Mouse (Mus musculus) macrophage (primary cell): ENCODE data around the gene Taf1. TPM values are rescaled to one million over a fixed set of nuclear protein-coding genes. Genes with fewer than 3 reads are reported as not detected.

Experiments
- H3K27ac ChIP-seq: fragments of 350-480 bp; formaldehyde crosslinking; 2 replicates; pipeline ENCODE4 v1.9.0; 2021
- H3K36me3 ChIP-seq: fragments of 350-480 bp; formaldehyde crosslinking; 2 replicates; pipeline ENCODE4 v1.9.0; 2021; ENCODE audit errors: inconsistent target
- H3K4me3 ChIP-seq: fragments of 350-480 bp; formaldehyde crosslinking; 2 replicates; pipeline ENCODE4 v1.9.0; 2021; ENCODE audit errors: inconsistent target
- H3K79me2 ChIP-seq: fragments of 350-480 bp; formaldehyde crosslinking; 2 replicates; pipeline ENCODE4 v1.9.0; 2021; ENCODE audit errors: inconsistent target
- WGBS: methylation state at CpG from one replicate; pipeline ENCODE4 v1.1.7; 2026; ENCODE audit warnings: inconsistent platforms; ENCODE audit not compliant: missing documents; 5-methylcytosine and 5-hydroxymethylcytosine counted together
- polyA plus RNA-seq: library from polyadenylated mRNA; stranded (reverse); fragments of 250-400 nt; gene quantifications from 3 replicates; pipeline ENCODE4 v1.2.4, GENCODE M21; 2018; ENCODE audit warnings: inconsistent platforms

Gene Taf1
- polyA plus RNA-seq, 1 experiment from 2014 or later: 23.8 TPM

DNA sequence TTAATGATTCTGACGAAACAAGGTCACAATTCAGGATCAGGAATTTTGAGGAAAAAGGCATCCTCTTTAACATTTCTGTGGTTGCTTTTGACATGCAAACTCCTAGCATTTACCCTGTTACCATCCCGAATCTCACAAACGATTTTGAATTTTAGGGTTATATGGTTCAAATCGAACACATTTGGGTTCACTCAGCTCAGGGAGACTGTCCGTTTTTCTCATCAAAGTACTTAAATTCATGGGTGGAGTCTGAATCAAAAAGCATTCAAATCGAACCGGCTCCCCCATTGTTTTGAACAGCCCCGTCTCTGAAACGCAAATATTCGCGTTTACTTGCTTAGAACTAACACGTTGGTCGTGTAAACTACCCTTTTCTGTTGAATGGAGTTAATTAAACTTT lies 106.8 kb downstream of the Taf1 start:
- Histone ChIP-seq H3K4me3 (peak overlapping the region; percentile 79), H3K27ac (peak overlapping the region; percentile 89), H3K36me3 (0 out of 2 replicates have a peak, but pooled peaks cover 5% of the 10 kb centered on the region), H3K79me2 (peaks cover 44% of the 10 kb centered on the region)
- WGBS: 13% methylated on average over 13 of the region's 13 CpGs

DNA sequence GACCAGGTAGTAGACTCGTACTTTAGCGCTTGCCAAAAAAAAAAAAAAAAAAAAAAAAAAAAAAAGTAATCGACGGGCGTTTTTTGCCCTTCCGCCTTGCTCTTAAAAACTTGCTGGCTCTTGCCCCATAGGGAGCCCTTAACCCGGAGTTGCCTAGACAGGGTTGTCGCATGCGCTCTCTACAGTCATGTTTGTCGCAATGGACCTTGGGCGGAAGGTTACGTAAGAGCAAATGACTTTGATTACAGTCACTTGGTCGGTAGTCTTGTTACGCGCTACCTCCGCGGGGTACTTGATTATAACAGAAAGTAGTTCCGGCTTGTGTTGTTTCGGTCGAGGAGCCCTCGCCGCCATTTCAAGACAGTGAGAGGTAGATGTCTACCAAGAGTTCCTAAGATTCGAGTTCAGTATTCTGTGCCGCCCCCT lies 107.2 kb downstream of the Taf1 start, which contains the start of gene Ogt:
Gene Ogt, plus strand, starts transcription at position 320 of the 426 bp plus-strand sequence.
- WGBS: 16% methylated on average over 20 of the region's 24 CpGs
- H3K36me3 ChIP-seq: 0 out of 2 replicates have a peak, but pooled peaks cover 5% of the 10 kb centered on the region
- peak within 1 kb of the TSS; percentile 89 for H3K27ac ChIP-seq
- H3K4me3 ChIP-seq: peak within 1 kb of the TSS; percentile 79
- peaks cover 49% of the 10 kb centered on the region for H3K79me2 ChIP-seq

DNA sequence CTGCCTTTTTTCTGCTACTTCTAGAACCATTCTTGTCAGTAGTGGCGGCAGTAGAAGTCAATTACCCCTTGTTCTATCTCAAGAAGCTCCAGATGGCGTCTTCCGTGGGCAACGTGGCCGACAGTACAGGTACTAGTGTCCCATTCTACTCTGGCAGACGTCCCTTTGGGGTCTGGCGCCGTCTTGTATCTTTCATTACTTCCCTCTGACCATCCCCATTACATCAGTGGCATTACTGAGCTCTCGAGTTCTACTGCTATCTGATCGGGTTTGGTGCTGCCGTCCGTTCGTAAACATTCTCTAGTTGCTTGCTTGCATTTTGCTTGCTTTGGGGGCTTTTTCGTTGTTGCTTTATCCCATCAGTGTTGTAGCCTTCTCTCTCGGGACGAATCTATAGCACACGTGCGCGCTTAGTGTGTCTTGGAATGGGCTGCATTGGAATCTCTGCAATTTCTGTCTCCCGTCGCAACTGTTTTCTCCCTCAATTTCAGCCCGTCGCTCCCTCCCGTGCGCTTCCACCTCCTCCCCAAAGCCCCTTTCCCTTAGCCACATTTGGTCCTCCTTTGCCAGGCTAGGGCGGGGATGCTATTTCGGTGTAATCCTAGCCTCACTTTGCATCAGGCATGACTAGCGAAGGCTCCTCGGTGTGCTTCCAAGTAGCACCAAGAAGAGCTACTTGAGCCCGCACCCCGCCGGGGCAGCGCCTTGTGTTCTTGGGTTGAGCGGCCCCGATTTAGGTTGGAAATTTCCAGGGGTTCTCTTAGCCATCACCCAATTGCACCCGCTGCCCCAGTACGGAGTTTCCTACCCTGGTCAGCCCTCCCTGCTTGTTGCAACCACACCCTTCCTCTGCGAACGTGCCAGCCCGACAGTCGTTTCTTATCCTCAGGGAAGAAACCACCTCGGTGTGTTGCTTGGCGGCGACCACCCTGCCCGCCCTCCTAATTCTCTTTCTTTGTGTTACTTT lies 107.9 kb downstream of the Taf1 start:
- Histone ChIP-seq H3K79me2 (peaks cover 56% of the 10 kb centered on the region), H3K27ac (peak overlapping the region; percentile 89), H3K4me3 (peak overlapping the region; percentile 79), H3K36me3 (0 out of 2 replicates have a peak, but pooled peaks cover 5% of the 10 kb centered on the region)
- 24% methylated on average over 35 of the region's 45 CpGs for WGBS

DNA sequence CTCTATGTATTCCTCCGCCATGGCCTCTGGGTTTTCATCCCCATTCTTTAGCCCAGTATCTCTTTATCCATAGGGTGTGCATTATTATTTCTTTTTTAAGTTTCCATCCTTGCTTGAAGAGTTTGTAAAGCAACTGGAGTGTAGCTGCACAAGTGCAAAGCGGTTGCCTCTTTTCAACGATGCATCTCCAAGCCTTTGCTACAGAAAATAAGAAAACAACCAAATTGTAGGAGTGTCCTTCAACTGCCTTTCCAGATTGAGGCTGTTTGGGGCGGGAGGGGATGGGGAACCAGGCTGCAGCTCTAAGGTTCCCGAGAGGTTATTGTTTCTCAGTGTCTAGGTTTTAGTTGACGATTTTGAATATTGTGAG lies 108.6 kb downstream of the Taf1 start:
- Histone ChIP-seq H3K79me2 (peaks cover 63% of the 10 kb centered on the region), H3K36me3 (0 out of 2 replicates have a peak, but pooled peaks cover 5% of the 10 kb centered on the region), H3K27ac (peak overlapping the region; percentile 89), H3K4me3 (peak overlapping the region; percentile 79)
- 13% methylated on average over 5 of the region's 6 CpGs for WGBS

DNA sequence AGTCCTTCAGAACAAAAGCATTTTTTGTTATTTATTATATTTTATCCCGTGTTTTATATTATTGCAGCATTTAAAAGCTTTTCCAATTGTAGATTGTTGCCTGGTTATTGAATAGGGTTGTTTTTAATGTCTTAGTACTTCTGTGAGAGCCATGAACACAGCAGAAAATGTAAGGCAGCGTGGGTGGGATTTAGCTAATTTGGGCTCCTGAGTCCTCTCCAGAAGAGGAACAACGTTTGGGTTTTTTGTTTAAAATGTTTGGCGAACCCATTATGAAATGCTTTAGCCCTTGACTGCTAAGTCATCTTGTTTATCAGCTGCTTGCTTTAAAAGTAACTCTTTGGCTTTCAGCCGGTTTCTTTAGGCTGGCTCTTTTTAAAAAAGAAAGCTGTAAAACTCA lies 109.6 kb downstream of the Taf1 start:
- Histone ChIP-seq H3K4me3 (peak overlapping the region; percentile 79), H3K27ac (peak overlapping the region; percentile 89), H3K36me3 (0 out of 2 replicates have a peak, but pooled peaks cover 5% of the 10 kb centered on the region), H3K79me2 (peaks cover 72% of the 10 kb centered on the region)
- WGBS: 24% methylated on average over 4 of the region's 5 CpGs

DNA sequence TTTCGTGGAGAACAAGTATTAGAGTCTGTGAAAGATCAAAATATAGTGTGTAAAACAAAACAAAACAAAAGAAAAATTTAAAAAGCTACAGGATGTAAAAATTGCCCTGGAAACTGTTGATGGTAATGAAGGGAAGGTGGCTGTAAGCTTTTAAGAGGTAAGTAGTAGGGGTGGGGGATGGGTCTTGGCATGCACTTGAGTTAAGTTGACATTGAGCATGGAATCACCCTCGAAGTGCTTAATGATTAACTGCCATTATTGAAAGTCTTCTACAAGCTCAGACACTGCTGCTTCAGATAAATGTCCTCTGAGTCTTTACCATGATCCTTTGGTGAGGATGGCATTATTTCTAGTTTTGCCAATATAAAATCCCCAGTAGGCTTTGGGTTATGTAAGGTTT lies 112.8 kb downstream of the Taf1 start:
- Histone ChIP-seq H3K4me3 (no peak overlapping the region), H3K36me3 (0 out of 2 replicates have a peak, but pooled peaks cover 5% of the 10 kb centered on the region), H3K79me2 (peaks cover 98% of the 10 kb centered on the region), H3K27ac (no peak overlapping the region)
- 80% methylated on average over 2 of the region's 2 CpGs for WGBS

DNA sequence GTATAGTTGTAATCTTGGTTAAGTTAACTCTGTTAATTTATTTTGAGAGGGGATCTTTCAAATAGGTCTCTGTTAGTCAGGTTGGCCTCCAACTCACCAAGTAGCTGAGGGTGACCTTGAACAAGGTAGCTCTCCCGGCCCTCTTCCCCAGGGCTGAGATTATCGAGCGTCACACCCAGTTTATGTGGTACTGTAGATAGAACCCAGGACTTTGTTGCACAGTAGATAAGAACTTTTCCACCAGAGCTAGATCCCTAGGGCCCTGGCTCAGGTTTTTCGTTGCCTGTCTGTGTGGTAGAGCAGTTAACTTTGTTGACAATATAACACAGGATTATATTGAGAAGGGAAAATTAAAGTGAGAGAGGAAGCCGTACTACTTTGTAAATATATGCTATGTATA lies 114.1 kb downstream of the Taf1 start:
- WGBS: 94% methylated on average over 5 of the region's 5 CpGs
- H3K4me3 ChIP-seq: no peak overlapping the region
- no peak overlapping the region for H3K27ac ChIP-seq
- H3K36me3 ChIP-seq: 0 out of 2 replicates have a peak, but pooled peaks cover 10% of the 10 kb centered on the region
- peaks cover 98% of the 10 kb centered on the region for H3K79me2 ChIP-seq

Other genes starting within 250 kb of the Taf1 start
- gene Nlgn3, start 233.6 kb upstream of the Taf1 start, polyA plus RNA-seq: not detected in 3 replicates
- not detected in 3 replicates for gene Gjb1, start 156.4 kb upstream of the Taf1 start, polyA plus RNA-seq
- gene Zmym3, start 111.9 kb upstream of the Taf1 start, polyA plus RNA-seq: 11.5 to 20.5 TPM (median 15.3 TPM) in 3 replicates
- gene Nono, start 103.4 kb upstream of the Taf1 start, polyA plus RNA-seq: 169 to 225 TPM (median 178 TPM) in 3 replicates
- 0.35 TPM in 1 of 3 replicates, not detected in the others for gene Itgb1bp2, start 83.6 kb upstream of the Taf1 start, polyA plus RNA-seq
- 37.6 to 116 TPM (median 41.1 TPM) in 3 replicates for gene Ogt, start 107.3 kb downstream of the Taf1 start, polyA plus RNA-seq
- gene Cxcr3, start 201.5 kb downstream of the Taf1 start, polyA plus RNA-seq: 4.9 to 10.7 TPM (median 5.8 TPM) in 3 replicates